Mouse (Mus musculus) urinary bladder, postnatal 14 days (tissue): ENCODE measurements around the gene Vsig10.
A peak's percentile ranks its signal among the peaks of the same experiment; 100 is the strongest.
"Not testable (repeated sequence)": the region's sequence is repeated elsewhere in the genome, so short reads cannot be mapped to it uniquely, and the experiment has no call there.

Experiments used
- DNase-seq: peaks from one replicate; pipeline ENCODE4 v3.0.0; 2021; ENCODE audit warnings: low spot score

Gene Vsig10

GRCm38 (mm10) chr5:117303691-117304579 lies 14.9 kb upstream of the Vsig10 start:
- DNase-seq: no peak

DNA sequence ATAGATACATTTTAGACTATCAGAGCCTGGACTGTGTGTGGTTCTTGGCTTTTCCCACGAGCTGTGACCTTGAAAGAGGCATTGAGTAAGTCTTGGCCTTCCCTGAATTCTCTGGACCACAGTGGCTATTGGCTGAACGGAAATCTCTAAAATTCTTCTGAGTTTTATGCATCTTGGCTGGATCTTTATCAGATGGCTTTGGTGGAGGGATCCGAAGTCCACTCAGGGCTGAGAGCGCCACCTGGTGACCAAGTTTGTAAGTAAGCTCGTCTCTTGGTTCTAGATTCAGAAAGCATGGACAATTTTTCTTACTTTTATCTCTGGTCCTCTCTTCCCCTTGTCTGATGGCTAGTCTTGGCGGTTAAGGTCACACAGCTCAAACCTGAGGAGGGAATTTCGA lies 13.9 kb upstream of the Vsig10 start:
- DNase-seq: peak; percentile 90

DNA sequence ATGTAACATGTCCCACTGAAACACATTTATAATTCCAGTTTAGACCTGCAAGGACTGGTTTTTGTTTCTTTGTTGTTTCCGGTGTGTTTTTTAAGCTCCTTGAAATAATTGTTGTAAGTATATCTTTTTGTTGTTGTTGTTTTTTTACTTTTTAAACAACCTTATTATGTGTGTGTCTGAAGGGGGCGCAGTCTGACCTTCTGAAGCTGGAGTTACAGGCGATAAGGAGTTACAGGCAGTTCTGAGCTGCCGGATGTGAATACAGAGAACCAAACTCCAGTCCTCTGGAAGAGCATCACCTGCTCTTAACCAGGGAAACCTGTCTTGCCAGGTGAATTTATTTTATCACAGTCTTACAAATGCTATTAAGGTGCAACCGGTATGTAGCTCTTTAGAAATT lies 13.1 kb upstream of the Vsig10 start:
- DNase-seq: no peak

- DNase-seq: no peak
These were observed 12.1 kb upstream of the Vsig10 start for GRCm38 (mm10) chr5:117306826-117307225.

DNA sequence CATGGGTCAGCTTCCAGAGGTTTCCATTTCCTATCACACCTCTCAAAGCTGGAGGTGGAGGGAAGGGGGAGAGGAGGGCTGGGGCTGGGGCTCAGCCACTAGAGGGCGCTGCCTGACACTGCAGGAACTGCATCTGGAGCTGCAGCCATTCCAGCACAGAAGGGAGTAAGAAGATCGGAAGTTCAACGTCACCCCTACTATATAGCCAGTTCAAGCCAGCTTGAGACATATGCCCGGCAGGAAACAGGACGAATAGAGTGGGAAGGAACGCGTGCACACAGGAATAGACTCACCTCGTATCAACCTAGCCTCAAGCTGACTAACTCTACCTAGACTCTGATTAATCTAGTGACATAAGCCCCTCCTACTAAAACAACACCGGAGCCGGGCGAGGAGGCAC lies 11.2 kb upstream of the Vsig10 start:
- DNase-seq: peak; percentile 86

GRCm38 (mm10) chr5:117313420-117313819 lies 5.5 kb upstream of the Vsig10 start:
- peak; percentile 84 for DNase-seq

GRCm38 (mm10) chr5:117313909-117314308 lies 5.0 kb upstream of the Vsig10 start:
- no peak for DNase-seq

DNA sequence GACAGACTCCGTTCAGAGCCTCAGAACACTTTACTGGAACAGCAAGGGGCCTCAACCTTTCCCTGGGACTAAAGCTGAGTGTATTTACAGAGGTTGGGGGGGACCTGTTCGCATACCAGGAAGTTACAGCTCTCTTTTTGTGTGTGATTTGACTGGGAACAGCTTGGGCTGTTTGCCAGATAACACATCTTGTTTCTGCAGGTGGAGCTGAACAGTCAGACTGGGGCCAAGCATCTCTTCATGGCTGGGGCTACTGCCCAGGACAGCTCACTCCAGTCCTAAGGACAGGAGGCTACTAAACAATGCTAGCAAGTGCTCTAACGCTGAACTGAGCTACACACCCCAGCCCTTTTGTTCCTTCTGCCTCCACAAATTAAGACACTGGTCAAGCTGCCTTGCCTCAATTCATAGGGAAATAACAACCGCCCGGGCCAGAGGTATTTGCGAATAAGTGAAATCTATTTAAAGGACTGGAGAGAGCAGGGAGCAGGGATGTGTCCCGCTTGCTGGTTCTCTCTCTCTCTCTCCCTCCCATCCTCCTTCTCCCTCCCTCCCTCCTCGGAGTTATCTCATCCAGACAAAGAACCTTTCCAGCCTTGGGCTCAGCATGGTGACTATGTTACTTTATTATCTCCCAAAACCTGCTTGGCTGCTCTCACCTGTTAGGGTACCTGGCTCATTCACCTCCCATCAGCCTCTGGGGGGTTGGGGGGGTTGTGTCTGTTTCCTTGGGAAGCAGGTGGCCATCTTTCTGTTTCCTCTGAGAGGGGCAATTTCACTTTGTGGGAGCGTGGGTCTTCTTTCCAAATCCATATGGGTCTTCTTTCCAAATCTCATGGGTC lies 4.1 kb upstream of the Vsig10 start:
- peak; percentile 58 for DNase-seq

- DNase-seq: no peak
These were observed 4.9 kb downstream of the Vsig10 start for GRCm38 (mm10) chr5:117323751-117324150.

DNA sequence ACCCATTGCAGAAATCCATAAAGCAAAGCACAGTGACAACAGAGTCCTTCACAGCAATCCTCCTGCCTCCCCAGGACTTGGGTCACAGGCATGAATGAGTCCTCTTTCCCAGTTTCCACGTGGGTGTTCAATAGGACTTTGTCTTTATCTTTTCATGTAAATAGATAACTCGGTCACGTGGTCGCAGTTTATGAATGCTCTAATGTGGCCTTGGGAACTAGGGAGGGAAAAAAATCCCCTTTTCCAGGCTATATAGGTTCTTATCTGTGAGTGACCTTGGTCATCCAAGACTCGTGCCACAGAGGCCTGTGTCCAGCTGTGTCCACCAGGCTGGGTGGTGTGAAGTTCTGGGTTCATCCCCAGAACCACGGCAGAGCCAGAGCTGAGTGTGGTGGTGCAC lies 7.5 kb downstream of the Vsig10 start:
- DNase-seq: no peak

DNA sequence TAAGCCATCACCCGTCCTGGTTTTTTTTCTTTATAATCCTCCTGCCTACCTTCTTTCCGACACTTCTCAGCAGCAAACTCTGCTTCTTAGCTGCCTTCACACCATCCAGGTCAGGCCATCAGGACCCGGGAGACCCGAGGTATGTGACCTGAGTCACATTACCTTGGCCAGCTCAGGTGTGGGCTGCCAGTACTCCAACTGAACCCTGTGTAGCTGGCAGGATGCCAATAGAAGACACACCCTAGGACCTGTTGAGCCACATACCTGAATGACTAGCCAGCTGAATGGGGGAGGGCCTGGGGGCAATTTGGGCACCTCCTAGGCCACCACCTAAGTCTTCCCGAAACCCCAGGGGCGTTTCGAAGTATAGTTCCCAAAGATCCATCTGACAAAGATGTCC lies 11.6 kb downstream of the Vsig10 start:
- peak; percentile 77 for DNase-seq

DNA sequence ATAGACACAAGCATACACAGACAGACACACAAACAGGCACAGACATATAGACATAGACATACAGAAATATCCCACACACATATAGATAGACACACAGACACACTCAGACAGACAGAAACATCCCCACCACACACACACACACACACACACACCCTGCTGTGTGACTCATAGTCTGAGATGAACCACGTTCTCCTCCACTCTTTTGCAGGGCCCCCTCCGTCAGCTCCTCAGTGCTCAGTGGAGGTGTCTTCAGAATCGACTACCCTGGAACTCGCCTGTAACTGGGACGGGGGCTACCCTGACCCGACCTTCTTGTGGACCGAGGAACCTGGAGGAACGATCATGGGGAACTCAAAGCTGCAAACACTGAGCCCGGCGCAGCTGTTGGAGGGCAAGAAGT lies 19.1 kb downstream of the Vsig10 start:
- DNase-seq: no peak

- no peak for DNase-seq
These were observed 19.6 kb downstream of the Vsig10 start for GRCm38 (mm10) chr5:117338503-117338902.

DNA sequence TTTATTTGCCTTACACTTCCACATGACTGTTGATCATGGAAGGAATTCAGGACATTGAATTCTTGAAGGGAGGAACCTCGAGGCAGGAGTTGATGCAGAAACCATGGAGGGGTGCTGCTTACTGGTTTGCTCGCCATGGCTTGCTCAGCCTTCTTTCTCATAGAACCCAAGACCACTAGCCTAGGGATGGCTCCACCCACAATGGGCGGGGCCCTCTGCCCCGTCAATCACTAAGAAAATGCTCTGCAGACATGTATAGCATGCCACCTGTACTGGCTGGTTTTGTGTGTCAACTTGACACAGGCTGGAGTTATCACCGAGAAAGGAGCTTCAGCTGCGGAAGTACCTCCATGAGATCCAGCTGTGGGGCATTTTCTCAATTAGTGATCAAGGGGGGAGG lies 21.2 kb downstream of the Vsig10 start:
- DNase-seq: no peak

- DNase-seq: no peak
These were observed 23.0 kb downstream of the Vsig10 start for GRCm38 (mm10) chr5:117341896-117342295.

- not testable (repeated sequence) for DNase-seq
These were observed 25.6 kb downstream of the Vsig10 start for GRCm38 (mm10) chr5:117344496-117344895.

- no peak for DNase-seq
These were observed 26.6 kb downstream of the Vsig10 start for GRCm38 (mm10) chr5:117345432-117345976.

DNA sequence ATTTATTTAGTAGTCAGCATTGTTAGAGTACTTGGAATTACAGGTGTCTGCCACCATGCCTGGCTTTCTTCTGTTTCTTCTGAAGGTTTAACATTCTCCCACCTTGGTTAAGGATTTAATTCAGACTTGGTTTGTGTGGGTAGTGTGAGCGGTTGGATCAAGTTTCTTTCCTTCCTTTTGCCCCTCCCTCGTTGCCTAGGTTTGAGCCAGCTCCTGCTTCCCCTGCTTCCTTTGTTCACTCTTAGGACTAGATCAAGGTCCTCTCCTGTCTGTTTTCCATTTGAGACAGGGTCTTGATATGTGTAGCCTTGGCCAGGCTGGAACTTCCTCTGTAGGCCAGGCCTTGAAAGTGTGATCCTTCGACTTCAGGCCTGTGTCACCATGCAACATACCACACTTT lies 27.4 kb downstream of the Vsig10 start:
- DNase-seq: no peak

GRCm38 (mm10) chr5:117347011-117347410 lies 28.1 kb downstream of the Vsig10 start:
- no peak for DNase-seq

DNA sequence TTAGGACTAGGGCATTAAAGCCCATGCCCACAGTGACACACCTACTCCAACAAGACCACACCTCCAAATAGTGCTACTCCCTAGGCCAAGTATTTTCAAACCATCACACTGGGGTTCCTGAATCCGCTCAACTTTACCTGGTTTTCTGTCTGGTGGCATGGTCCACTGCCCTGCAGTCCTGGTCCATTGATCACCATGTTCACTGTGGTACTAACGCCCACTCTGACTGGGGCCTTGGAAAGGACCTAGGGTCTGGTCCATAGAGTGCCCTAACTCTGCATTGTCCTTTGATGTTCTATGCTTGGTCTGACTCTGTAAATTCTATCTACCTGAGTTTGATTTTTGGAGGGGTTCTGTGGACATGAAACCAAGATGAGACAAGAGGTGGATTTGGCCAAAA lies 29.0 kb downstream of the Vsig10 start:
- no peak for DNase-seq

DNA sequence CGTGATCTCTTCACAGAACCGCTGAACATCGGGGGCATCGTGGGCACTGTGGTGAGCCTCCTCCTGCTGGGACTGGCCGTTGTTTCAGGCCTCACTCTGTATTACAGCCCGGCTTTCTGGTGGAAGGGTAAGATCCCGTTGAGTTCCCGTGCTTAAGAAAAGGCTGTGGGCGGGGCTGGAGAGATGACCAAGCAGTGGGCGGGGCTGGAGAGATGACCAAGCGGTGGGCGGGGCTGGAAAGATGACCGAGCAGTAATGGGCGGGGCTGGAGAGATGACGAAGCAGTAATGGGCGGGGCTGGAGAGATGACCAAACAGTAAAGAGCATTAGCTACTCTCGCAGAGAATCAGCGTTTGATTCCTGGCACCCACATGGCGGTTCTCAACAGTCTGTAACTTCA lies 29.4 kb downstream of the Vsig10 start:
- DNase-seq: peak; percentile 79

- DNase-seq: no peak
These were observed 35.2 kb downstream of the Vsig10 start for GRCm38 (mm10) chr5:117354121-117354520.
